Mouse (Mus musculus) CH12.LX (cell line): ENCODE measurements around the gene Fosb. TPM values are rescaled to one million over a fixed set of nuclear protein-coding genes. Genes with fewer than 3 reads are reported as not detected.

Experiments
- DNase-seq: peaks from one replicate; pipeline ENCODE4 v3.0.0-alpha.2; 2013; ENCODE audit errors: extremely low read depth
- H3K27ac ChIP-seq: 2 replicates; pipeline ENCODE4 v1.5.1; 2012; ENCODE audit warnings: low read depth, mild to moderate bottlenecking, control low read depth, moderate library complexity; ENCODE audit not compliant: insufficient read depth
- H3K27me3 ChIP-seq: replicated peaks from 2 replicates; pipeline ENCODE3; 2012; ENCODE audit warnings: inconsistent platforms
- H3K36me3 ChIP-seq, 2 experiments: replicated peaks in 1 of 2; 2 replicates each; pipeline versions ENCODE3 to v1.6.1; 2012; ENCODE audit warnings: inconsistent platforms in 1 of 2, low read length in 1 of 2, mild to moderate bottlenecking in 1 of 2, mixed read lengths in 1 of 2, moderate library complexity in 1 of 2; ENCODE audit not compliant: control insufficient read depth in 1 of 2, insufficient read depth in 1 of 2
- H3K4me1 ChIP-seq, 2 experiments: 2 replicates each; pipeline ENCODE4 v1.6.1; 2012; ENCODE audit warnings: inconsistent platforms in 1 of 2, moderate library complexity in 1 of 2; ENCODE audit not compliant: insufficient read depth in 2 of 2, control insufficient read depth in 1 of 2
- H3K4me2 ChIP-seq: 2 replicates; pipeline ENCODE4 v1.6.1; 2012; ENCODE audit warnings: low read depth, mild to moderate bottlenecking, control low read depth; ENCODE audit not compliant: poor library complexity, insufficient read depth, severe bottlenecking
- H3K4me3 ChIP-seq, 3 experiments: fragments of 150-350 bp in 1 of 3; sonication (generic) in 1 of 3; replicated peaks in 1 of 3; 2 replicates each; pipeline versions ENCODE3 to v1.5.1; 2011 to 2012; ENCODE audit warnings: low read depth in 2 of 3, low read length in 2 of 3, mild to moderate bottlenecking in 2 of 3, moderate library complexity in 2 of 3, control low read depth in 1 of 3, improper control_type of control experiment in 1 of 3, inconsistent platforms in 1 of 3, mixed read lengths in 1 of 3; ENCODE audit not compliant: poor library complexity in 1 of 3
- H3K79me2 ChIP-seq: replicated peaks from 2 replicates; pipeline ENCODE4 v1.6.1; 2012; ENCODE audit warnings: mild to moderate bottlenecking, moderate library complexity; ENCODE audit not compliant: control insufficient read depth, poor library complexity, insufficient read depth, severe bottlenecking; ENCODE audit errors: extremely low read depth
- H3K9ac ChIP-seq: 2 replicates; pipeline ENCODE4 v1.6.1; 2012; ENCODE audit warnings: low read depth, mild to moderate bottlenecking, control low read depth, moderate library complexity; ENCODE audit not compliant: insufficient read depth
- H3K9me3 ChIP-seq: replicated peaks from 2 replicates; pipeline ENCODE3; 2012; ENCODE audit warnings: low read length, inconsistent platforms, mixed read lengths
- CHD1 ChIP-seq: IDR thresholded peaks from 2 replicates; pipeline ENCODE4 v1.6.1; 2012; ENCODE audit warnings: low read depth, low read length, improper control_type of control experiment, inconsistent platforms
- CHD2 ChIP-seq: IDR thresholded peaks from 2 replicates; pipeline ENCODE4 v1.6.1; 2011; ENCODE audit warnings: low read length, improper control_type of control experiment
- CTCF ChIP-seq, 2 experiments: IDR thresholded peaks in 1 of 2; conservative IDR thresholded peaks in 1 of 2; 2 replicates each; pipeline ENCODE4 v1.5.1; 2011 to 2012; ENCODE audit warnings: low read depth in 2 of 2, low read length in 2 of 2, improper control_type of control experiment in 1 of 2, inconsistent platforms in 1 of 2, mild to moderate bottlenecking in 1 of 2, moderate library complexity in 1 of 2
- ELF1 ChIP-seq: IDR thresholded peaks from 2 replicates; pipeline ENCODE4 v1.6.1; 2014; ENCODE audit warnings: low read depth, mild to moderate bottlenecking, inconsistent platforms, low read length, improper control_type of control experiment
- GABPA ChIP-seq: IDR thresholded peaks from 2 replicates; pipeline ENCODE4 v1.6.1; 2012; ENCODE audit warnings: low read depth, low read length, improper control_type of control experiment, inconsistent platforms; ENCODE audit not compliant: insufficient replicate concordance
- HCFC1 ChIP-seq: IDR thresholded peaks from 2 replicates; pipeline ENCODE4 v1.6.1; 2012; ENCODE audit warnings: low read depth, mild to moderate bottlenecking, inconsistent platforms, low read length, improper control_type of control experiment
- JUN ChIP-seq: IDR thresholded peaks from 2 replicates; pipeline ENCODE4 v1.6.1; 2011; ENCODE audit warnings: low read depth, mild to moderate bottlenecking, low read length, improper control_type of control experiment, moderate library complexity; ENCODE audit not compliant: insufficient read depth
- JUND ChIP-seq: conservative IDR thresholded peaks from 2 replicates; pipeline ENCODE4 v1.6.1; 2011; ENCODE audit warnings: low read depth, low read length, improper control_type of control experiment
- KAT2A ChIP-seq: IDR thresholded peaks from 2 replicates; pipeline ENCODE4 v1.6.1; 2012; ENCODE audit warnings: low read length, improper control_type of control experiment, inconsistent platforms; ENCODE audit not compliant: insufficient replicate concordance
- MAFK ChIP-seq: IDR thresholded peaks from 2 replicates; pipeline ENCODE4 v1.6.1; 2011; ENCODE audit warnings: low read length, improper control_type of control experiment; ENCODE audit not compliant: insufficient replicate concordance
- MAZ ChIP-seq: IDR thresholded peaks from 2 replicates; pipeline ENCODE4 v1.6.1; 2012; ENCODE audit warnings: low read depth, mild to moderate bottlenecking, inconsistent platforms, low read length, improper control_type of control experiment, moderate library complexity
- MXI1 ChIP-seq: IDR thresholded peaks from 2 replicates; pipeline ENCODE4 v1.6.1; 2011; ENCODE audit warnings: mild to moderate bottlenecking, low read depth, low read length, improper control_type of control experiment
- MYC ChIP-seq: IDR thresholded peaks from 2 replicates; pipeline ENCODE4 v1.6.1; 2011; ENCODE audit warnings: low read depth, mild to moderate bottlenecking, improper control_type of control experiment, low read length
- NELFE ChIP-seq: IDR thresholded peaks from 2 replicates; pipeline ENCODE4 v1.6.1; 2011; ENCODE audit warnings: low read depth, low read length, improper control_type of control experiment
- POLR2A ChIP-seq: IDR thresholded peaks from 2 replicates; pipeline ENCODE4 v1.6.1; 2011; ENCODE audit warnings: low read depth, mild to moderate bottlenecking, improper control_type of control experiment, low read length
- POLR2AphosphoS2 ChIP-seq: IDR thresholded peaks from 2 replicates; pipeline ENCODE4 v1.6.1; 2011; ENCODE audit warnings: low read depth, low read length, improper control_type of control experiment
- RAD21 ChIP-seq: IDR thresholded peaks from 2 replicates; pipeline ENCODE4 v1.6.1; 2011; ENCODE audit warnings: low read depth, mild to moderate bottlenecking, low read length, improper control_type of control experiment, moderate library complexity
- RCOR1 ChIP-seq: conservative IDR thresholded peaks from 2 replicates; pipeline ENCODE4 v1.6.1; 2012; ENCODE audit warnings: low read depth, mild to moderate bottlenecking, inconsistent platforms, low read length, improper control_type of control experiment
- SMC3 ChIP-seq: IDR thresholded peaks from 2 replicates; pipeline ENCODE4 v1.6.1; 2011; ENCODE audit warnings: low read depth, low read length, improper control_type of control experiment
- TCF12 ChIP-seq: IDR thresholded peaks from 2 replicates; pipeline ENCODE4 v1.6.1; 2014; ENCODE audit warnings: low read depth, mild to moderate bottlenecking, inconsistent platforms, low read length, improper control_type of control experiment
- UBTF ChIP-seq: IDR thresholded peaks from 2 replicates; pipeline ENCODE4 v1.6.1; 2012; ENCODE audit warnings: low read depth, mild to moderate bottlenecking, inconsistent platforms, low read length, improper control_type of control experiment, moderate library complexity
- USF1 ChIP-seq: IDR thresholded peaks from 2 replicates; pipeline ENCODE4 v1.6.1; 2014; ENCODE audit warnings: low read depth, mild to moderate bottlenecking, inconsistent platforms, low read length, improper control_type of control experiment
- USF2 ChIP-seq: conservative IDR thresholded peaks from 2 replicates; pipeline ENCODE4 v1.6.1; 2011; ENCODE audit warnings: low read depth, low read length, improper control_type of control experiment
- ZMIZ1 ChIP-seq: IDR thresholded peaks from 2 replicates; pipeline ENCODE4 v1.6.1; 2012; ENCODE audit warnings: low read depth, mild to moderate bottlenecking, inconsistent platforms, low read length, improper control_type of control experiment
- dilution Hi-C: fragments of 300-500 bp; cut with MboI; formaldehyde crosslinking; loops from 2 replicates; pipeline ENCODE4 v1.14.3; 2020; ENCODE audit warnings: low sequenced_read_pairs; ENCODE audit not compliant: extremely low pct_unique_long_range_greater_than_20kb, extremely low pct_ligation_motif_present
- in situ Hi-C: fragments of 300-500 bp; cut with MboI; formaldehyde crosslinking; loops from 3 replicates; pipeline ENCODE4 v1.14.3; 2019; ENCODE audit warnings: low sequenced_read_pairs, low pct_ligation_motif_present, low pct_unique_long_range_greater_than_20kb, mixed read lengths
- polyA plus RNA-seq: library from polyadenylated mRNA; unstranded; fragments of >175 nt; gene quantifications from 2 replicates; pipeline ENCODE4 v1.2.1, GENCODE M21; 2012; ENCODE audit warnings: low read depth; ENCODE audit not compliant: insufficient read length
- total RNA-seq, 2 experiments: library from RNA; depleted of rRNA; stranded (reverse); fragments of 300-350 nt in 1 of 2; fragments of >200 nt in 1 of 2; gene quantifications; 2 replicates each; pipeline ENCODE4 v1.2.3; 2012 to 2014

Fosb gene
- total and polyA plus RNA-seq, 3 experiments = 0.08 to 0.56 TPM; not detected in 1

DNA sequence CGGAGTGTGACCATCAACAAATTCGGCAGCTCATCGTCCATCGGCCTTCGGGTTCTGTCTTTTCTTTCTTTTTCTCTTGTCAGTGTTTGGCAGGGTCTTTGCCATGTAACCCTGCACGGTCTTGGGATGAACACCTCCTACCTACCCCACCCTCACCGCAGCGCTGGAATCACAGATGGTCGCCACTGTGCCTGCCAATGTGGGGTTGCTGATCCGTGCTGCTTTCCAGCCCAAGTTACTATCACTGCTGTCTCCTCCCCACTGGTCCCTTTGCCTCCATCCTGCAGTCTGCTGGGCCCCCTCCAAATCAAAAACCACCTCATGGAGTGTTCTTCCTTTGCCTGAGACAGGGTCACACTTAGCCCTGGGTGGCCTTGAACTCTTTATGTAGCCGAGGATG lies 14.4 kb upstream of the Fosb start:
- Histone ChIP-seq H3K4me1 (peaks cover 19 to 60% of the 10 kb centered on the region in 2 experiments), H3K9ac (no peak overlapping the region), H3K9me3 (peaks cover 25% of the 10 kb centered on the region), H3K4me3 (no peak overlapping the region), H3K4me2 (no peak overlapping the region), H3K79me2 (no peaks in the 10 kb centered on the region), H3K27ac (no peak overlapping the region), H3K36me3 (no peaks in the 10 kb centered on the region), H3K27me3 (peaks cover 78% of the 10 kb centered on the region)
- dilution Hi-C loops (no loop called here), in situ Hi-C loops (no loop called here)
- no peak for DNase-seq
- TF ChIP-seq POLR2AphosphoS2 = no peak
- TF ChIP-seq USF2 = no peak
- no peak for TF ChIP-seq USF1
- TF ChIP-seq RCOR1 = no peak
- no peak for TF ChIP-seq POLR2A
- no peak for TF ChIP-seq RAD21
- TF ChIP-seq SMC3 = no peak
- TF ChIP-seq HCFC1 = no peak
- TF ChIP-seq JUN = no peak
- no peak for TF ChIP-seq MXI1
- no peak for TF ChIP-seq CHD2
- TF ChIP-seq CHD1 = no peak
- no peak for TF ChIP-seq TCF12
- TF ChIP-seq UBTF = no peak
- TF ChIP-seq MAZ = no peak
- no peak for TF ChIP-seq GABPA
- no peak for TF ChIP-seq MYC

GRCm38 (mm10) chr7:19322489-19322888 lies 12.6 kb upstream of the Fosb start:
- Histone ChIP-seq H3K27ac (no peak overlapping the region), H3K27me3 (peaks cover 80% of the 10 kb centered on the region), H3K4me2 (no peak overlapping the region), H3K9me3 (peaks cover 12% of the 10 kb centered on the region), H3K4me1 (peaks cover 21 to 64% of the 10 kb centered on the region in 2 experiments), H3K9ac (no peak overlapping the region), H3K4me3 (no peak overlapping the region), H3K36me3 (no peaks in the 10 kb centered on the region), H3K79me2 (no peaks in the 10 kb centered on the region)
- dilution Hi-C loops = no loop called here
- in situ Hi-C loops = no loop called here
- no peak for TF ChIP-seq TCF12
- TF ChIP-seq ELF1 = no peak
- TF ChIP-seq KAT2A = no peak
- no peak for TF ChIP-seq CTCF (conservative IDR thresholded peaks at IDR 0.05 in 1 of 2, IDR thresholded peaks at IDR 0.05 in 1 of 2; ENCODE audit: low read depth in 2 of 2, low read length in 2 of 2)
- TF ChIP-seq POLR2AphosphoS2 = no peak
- TF ChIP-seq RAD21 = no peak
- no peak for TF ChIP-seq MAFK
- no peak for TF ChIP-seq GABPA
- no peak for TF ChIP-seq POLR2A
- TF ChIP-seq NELFE = no peak
- TF ChIP-seq ZMIZ1 = no peak
- no peak for TF ChIP-seq JUND
- DNase-seq = no peak
